Mouse (Mus musculus): Measurements from ENCODE around the gene Csrp2.

DNA sequence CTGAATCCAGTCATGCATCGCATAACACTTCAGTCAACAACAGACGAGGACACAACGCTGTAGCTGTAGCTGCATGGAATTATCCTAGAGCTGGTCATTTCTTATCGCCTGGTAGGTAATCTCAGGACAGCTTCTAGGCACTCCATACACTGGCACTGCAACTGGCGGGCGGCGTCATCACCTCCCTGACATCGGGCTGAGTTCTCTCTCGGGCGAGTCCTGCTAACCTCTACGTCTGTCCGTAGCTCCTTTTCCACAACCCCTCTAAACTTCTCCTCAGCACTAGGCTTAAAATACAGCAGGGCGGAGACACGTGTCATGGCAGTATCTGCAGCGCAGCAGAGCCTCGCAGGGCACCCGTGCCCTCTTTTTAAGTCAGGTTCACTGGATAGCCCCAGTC lies 67.1 kb downstream of the Csrp2 start:
- TF ChIP-seq EP300 (IDR thresholded peaks at IDR 0.05; ENCODE audit: low read depth): no peak
- no peak for TF ChIP-seq CTCF (IDR thresholded peaks at IDR 0.05; ENCODE audit: low read depth)
